Mouse (Mus musculus) layer of hippocampus, postnatal 36 days (tissue): ENCODE measurements around the gene Ranbp1. TPM values are rescaled to one million over a fixed set of nuclear protein-coding genes. Genes with fewer than 3 reads are reported as not detected.
"Not testable (repeated sequence)": the region's sequence is repeated elsewhere in the genome, so short reads cannot be mapped to it uniquely, and the experiment has no call there.

Source experiments
- DNase-seq, 2 experiments: peaks; one replicate each; pipeline ENCODE4 v3.0.0; 2022
- total RNA-seq, 2 experiments: library from RNA; stranded (reverse); gene quantifications; 2 replicates each; pipeline ENCODE4 v1.2.3; 2021

Gene Ranbp1
- total RNA-seq = 10 to 100 TPM; 85.1 to 90.7 TPM

GRCm38 (mm10) chr16:18248433-18249363 lies at the start of gene Ranbp1, which contains the start of gene Trmt2a:
Gene Ranbp1 (minus strand): TSS chr16:18248732.
Gene Trmt2a (plus strand): TSS chr16:18248679.
- peak; percentile 99 for DNase-seq

DNA sequence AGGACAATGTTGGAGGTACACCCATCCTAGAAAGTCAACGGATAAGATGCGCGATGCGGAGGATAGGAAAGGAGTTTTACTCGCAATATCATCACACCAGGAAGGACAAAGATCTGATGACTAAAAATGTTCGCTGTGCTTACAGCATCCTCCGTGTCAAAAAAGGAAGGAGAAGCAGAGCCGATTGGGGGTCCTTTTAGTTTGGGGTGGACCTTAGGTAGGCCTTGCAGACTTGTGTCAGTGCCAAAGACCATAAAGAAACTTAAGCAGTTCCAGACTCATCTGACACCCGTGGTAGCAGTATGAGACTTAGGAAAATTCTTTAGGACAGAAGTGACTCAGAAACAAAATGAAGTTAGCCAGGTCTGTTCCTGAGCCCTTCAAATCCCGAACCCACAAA lies 41.1 kb upstream of the Ranbp1 start:
- DNase-seq = not testable (repeated sequence)

GRCm38 (mm10) chr16:18289067-18289588 lies 40.6 kb upstream of the Ranbp1 start, which contains the start of gene Dgcr8:
Gene Dgcr8 (minus strand): TSS chr16:18289246.
- peak; percentile 98 to 99 for DNase-seq

DNA sequence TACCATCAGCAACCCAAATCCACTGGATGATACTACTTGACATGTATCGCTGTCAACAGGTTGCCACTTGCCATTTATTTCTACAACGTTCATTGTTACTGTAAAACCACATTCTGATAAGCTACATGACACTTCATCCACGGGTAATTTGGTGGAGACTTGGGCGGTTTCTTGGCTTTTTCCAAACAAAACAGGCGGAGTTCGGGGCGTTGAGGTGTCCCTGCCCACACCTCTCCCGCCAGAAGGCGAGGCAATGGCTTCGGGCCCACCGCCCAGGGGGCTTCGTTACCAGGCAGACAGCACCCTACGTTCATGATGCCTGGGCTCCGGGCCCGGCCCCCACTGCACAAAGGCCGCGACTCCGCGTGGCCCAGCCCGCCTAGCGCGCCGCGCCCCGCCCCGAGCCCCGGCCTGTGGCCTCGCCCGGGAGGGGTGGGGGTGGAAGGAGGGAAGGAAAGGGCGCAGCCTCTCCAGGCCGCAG lies 40.1 kb upstream of the Ranbp1 start:
- DNase-seq = peak in 1 of 2 experiments; percentile 62

DNA sequence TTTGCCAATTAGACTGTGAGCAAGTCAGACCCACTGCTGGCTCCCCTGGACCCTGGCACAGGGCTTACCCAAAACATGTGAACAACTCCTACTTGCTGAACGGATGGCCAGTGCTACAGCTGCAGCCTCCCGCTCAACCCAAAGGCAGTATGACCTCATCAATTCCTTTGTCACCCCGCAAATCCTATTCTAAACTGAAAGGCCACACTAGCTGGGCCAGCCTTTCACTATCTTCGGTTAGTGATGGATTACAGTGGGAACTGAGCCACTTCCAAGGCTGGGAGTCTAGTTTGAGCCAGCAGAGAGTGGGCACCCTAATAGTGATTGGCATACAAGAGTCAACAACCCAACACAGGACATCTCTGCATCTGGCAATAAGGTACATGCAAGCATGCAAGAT lies 39.6 kb upstream of the Ranbp1 start:
- DNase-seq = no peak

GRCm38 (mm10) chr16:18275166-18275565 lies 26.6 kb upstream of the Ranbp1 start:
- DNase-seq = no peak

- no peak for DNase-seq
These were observed 19.6 kb upstream of the Ranbp1 start for GRCm38 (mm10) chr16:18268182-18268581.

DNA sequence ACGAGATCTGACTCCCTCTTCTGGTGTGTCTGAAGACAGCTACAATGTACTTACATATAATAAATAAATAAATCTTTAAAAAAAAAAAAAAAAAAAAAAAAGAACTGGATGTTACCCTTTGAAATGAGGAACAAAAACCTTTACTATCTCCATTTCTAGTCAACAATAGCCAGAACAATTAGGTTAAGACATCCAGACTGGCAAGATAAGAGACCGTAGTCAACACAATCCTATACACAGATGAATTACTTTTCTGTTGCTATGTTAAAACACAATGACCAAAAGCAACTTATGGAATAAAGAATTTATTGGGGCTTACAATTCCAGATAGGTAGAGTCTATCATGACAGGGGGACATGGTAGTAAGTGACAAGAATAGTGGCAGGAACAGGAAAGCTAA lies 16.5 kb upstream of the Ranbp1 start:
- no peak for DNase-seq

DNA sequence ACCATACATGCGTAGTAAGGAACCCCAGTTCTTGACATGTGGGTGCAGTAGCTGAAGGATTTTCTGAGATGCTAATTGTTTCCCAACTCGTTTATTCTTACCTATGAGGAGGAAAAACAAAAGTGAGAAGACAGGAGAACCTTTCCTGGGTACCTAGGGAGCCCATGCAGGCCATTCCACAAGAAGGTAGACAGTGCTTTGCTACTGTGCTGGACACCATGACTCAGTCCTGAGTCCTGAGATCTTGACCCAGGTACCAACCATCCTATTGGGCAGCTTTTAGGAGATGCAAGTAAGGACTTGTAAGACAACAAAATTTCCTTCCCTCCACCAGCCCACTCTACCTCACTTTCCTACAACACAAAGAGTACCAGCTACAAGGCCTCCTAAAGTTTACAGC lies 9.7 kb upstream of the Ranbp1 start, which contains the start of gene Gm49776:
Gene Gm49776, minus strand, starts transcription at position 101 of the 400 bp plus-strand sequence.
- DNase-seq = no peak

DNA sequence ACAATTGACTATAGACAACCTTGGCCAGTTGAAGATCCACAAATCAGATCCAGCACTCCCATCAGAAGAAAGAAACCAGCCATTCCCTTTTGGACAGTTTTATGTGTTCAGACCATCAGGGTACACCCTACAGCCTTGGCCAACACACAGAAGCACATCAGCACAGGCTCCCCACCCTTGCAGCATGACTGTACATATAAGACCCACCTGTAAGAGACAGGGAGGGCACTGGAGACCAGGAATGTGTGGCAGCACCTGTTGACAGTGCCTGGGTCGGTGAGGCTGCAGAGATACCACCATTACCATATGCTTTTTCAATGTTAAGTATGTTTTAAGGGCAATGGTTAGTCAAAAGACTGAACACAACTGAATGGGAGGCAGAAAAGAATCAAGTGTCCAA lies 5.3 kb upstream of the Ranbp1 start:
- DNase-seq = no peak

DNA sequence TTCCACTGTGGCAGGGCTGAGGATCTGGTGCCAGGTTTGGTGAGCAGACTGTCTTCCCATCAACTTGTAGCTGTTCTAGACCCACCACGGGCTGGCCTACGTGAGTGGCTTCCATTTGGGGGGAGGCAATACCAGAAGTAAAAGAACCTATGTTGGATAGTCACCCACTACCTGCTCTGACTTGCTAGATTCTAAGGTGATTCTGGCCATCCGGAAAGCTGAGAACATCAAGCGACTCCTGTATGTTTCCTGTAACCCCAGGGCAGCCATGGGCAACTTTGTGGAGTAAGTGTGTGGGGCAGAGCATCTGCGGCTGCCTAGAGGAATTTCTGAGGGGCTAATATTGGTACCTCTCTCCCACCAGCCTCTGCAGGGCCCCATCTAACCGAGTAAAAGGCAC lies 4.2 kb upstream of the Ranbp1 start:
- no peak for DNase-seq

- DNase-seq = no peak
These were observed 2.6 kb upstream of the Ranbp1 start for GRCm38 (mm10) chr16:18250828-18251790.

DNA sequence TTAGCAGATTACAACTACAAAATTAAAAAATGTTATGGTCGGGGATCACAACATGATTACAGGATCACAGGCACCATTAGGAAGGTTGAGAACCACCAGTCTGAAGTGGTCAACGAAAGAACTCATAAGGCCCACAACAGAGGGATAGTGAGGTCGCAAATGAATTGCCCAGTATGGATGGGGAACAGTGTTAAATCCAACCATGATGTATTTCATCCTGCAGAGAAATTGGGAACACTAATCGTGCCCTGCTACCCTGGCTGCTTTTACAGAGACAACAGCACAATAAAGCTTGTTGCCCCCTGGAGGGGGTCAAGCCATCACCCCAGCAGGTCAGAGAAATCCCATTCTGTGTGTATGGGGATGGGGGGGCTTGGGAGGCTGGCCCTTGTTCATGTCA lies 1.7 kb upstream of the Ranbp1 start:
- no peak for DNase-seq

GRCm38 (mm10) chr16:18249364-18249967 lies 934 bp upstream of the Ranbp1 start:
- DNase-seq = peak in 1 of 2 experiments; percentile 50

GRCm38 (mm10) chr16:18247521-18248399 lies 772 bp downstream of the Ranbp1 start:
- peak in 1 of 2 experiments; percentile 33 for DNase-seq

GRCm38 (mm10) chr16:18241581-18241980 lies 7.0 kb downstream of the Ranbp1 start:
- no peak for DNase-seq

GRCm38 (mm10) chr16:18236676-18237501 lies 11.6 kb downstream of the Ranbp1 start:
- DNase-seq = no peak

DNA sequence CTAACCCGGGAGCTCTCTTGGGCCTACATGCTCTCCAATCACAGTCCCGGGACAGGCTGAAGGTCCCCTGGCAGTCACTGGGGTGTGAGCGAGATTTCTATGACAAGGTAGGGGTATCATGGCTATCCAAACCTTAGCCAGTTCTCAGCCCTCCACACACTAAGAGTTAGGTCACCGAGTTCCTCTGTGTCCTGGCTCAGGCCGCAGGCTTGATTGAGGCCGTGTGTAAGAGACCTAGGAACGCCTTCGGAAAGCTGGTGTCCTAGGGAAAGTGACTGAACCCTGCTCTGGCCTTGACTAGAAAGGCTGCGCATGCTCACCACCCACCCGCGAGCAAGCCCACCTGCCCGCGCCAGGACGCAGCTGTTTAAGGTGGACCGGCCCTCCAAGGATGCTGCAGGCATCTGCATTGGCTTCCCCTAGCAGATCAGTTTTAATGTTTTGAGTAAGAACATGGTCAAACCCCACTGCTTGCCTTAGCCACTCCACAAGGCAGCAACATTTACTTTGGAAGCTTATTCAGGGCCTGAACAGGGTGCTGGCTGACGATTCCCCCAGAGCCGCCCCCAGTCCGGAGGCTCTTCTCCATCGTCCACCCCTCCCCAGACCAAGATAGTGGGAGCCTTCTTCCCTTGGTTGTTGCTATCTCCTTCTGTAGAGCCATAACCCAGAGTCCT lies 13.0 kb downstream of the Ranbp1 start:
- peak; percentile 66 to 74 for DNase-seq
